Mouse (Mus musculus) CD4-positive, CD25-positive, alpha-beta regulatory T cell, adult 9 weeks (primary cell): ENCODE measurements around the gene Ano4. TPM values are rescaled to one million over a fixed set of nuclear protein-coding genes. Genes with fewer than 3 reads are reported as not detected.

ENCODE experiments used
- polyA plus RNA-seq: library from polyadenylated mRNA; unstranded; fragments of 100-300 nt; shearing (Covaris generic); gene quantifications from one replicate; pipeline ENCODE4 v1.2.1, GENCODE M21; 2017

Ano4 gene
- not detected for polyA plus RNA-seq

GRCm38 (mm10) chr10:89344491-89345195 lies at the start of gene Ano4:
Gene Ano4 (minus strand): TSS chr10:89344762.

Other genes with a start within 250 kb of the Ano4 start
- 0.32 TPM for gene Gas2l3, start 99.2 kb upstream of the Ano4 start, polyA plus RNA-seq
- not detected for gene Nr1h4, start 188.8 kb upstream of the Ano4 start, polyA plus RNA-seq